Mouse (Mus musculus) embryonic facial prominence, embryonic 12.5 days (tissue): ENCODE data around the gene Ly6g6e. TPM values are rescaled to one million over a fixed set of nuclear protein-coding genes. Genes with fewer than 3 reads are reported as not detected.

Experiments
- ATAC-seq: fragments of 200-750 bp; cut with Nextera tagmentation; 2 replicates; pipeline ENCODE4 v1.8.0; 2017; ENCODE audit not compliant: insufficient number of reproducible peaks, insufficient read depth, low FRiP score, low TSS enrichment
- H3K27ac ChIP-seq: fragments of 300-500 bp; sonication (generic); 2 replicates; pipeline ENCODE4 v1.5.1; 2016; ENCODE audit warnings: mild to moderate bottlenecking
- H3K27me3 ChIP-seq: fragments of 300-500 bp; sonication (generic); 2 replicates; pipeline ENCODE4 v1.6.1; 2016; ENCODE audit warnings: mild to moderate bottlenecking, moderate library complexity
- H3K36me3 ChIP-seq: fragments of 300-500 bp; sonication (generic); 2 replicates; pipeline ENCODE4 v1.6.1; 2016; ENCODE audit warnings: mild to moderate bottlenecking
- H3K4me1 ChIP-seq: fragments of 300-500 bp; sonication (generic); 2 replicates; pipeline ENCODE4 v1.6.1; 2016
- H3K4me2 ChIP-seq: fragments of 300-500 bp; sonication (generic); replicated peaks from 2 replicates; pipeline ENCODE4 v1.6.1; 2016; ENCODE audit warnings: mild to moderate bottlenecking, moderate library complexity
- H3K4me3 ChIP-seq: fragments of 300-500 bp; sonication (generic); 2 replicates; pipeline ENCODE4 v1.5.1; 2016; ENCODE audit warnings: mild to moderate bottlenecking
- H3K9ac ChIP-seq: fragments of 300-500 bp; sonication (generic); 2 replicates; pipeline ENCODE4 v1.6.1; 2016; ENCODE audit warnings: mild to moderate bottlenecking, moderate library complexity
- H3K9me3 ChIP-seq: fragments of 300-500 bp; sonication (generic); 2 replicates; pipeline ENCODE4 v1.6.1; 2016; ENCODE audit warnings: mild to moderate bottlenecking, moderate library complexity
- WGBS: fragments of 180-500 bp; shearing (Covaris S2); methylation state at CpG from one replicate; pipeline ENCODE4 v1.1.7; 2016; 5-methylcytosine and 5-hydroxymethylcytosine counted together
- polyA plus RNA-seq: library from polyadenylated mRNA; unstranded; fragments of >200 nt; fragmentation: Nextera tagmentation; extraction: Ambion mirVana; gene quantifications from 2 replicates; pipeline ENCODE4 v1.2.1, GENCODE M21; 2016

The Ly6g6e gene
- polyA plus RNA-seq, 1 experiment from 2014 or later: 1.3 TPM

GRCm38 (mm10) chr17:35064951-35065947 is 11.5 kb upstream of the Ly6g6e start, which contains the start of gene Ly6g6c:
Gene Ly6g6c (plus strand): TSS chr17:35065388.
- peaks cover 55% of the 10 kb centered on the region for H3K27me3 ChIP-seq
- WGBS: 1% methylated on average over 48 of the region's 48 CpGs
- peaks cover 26% of the 10 kb centered on the region for H3K4me1 ChIP-seq
- H3K9me3 ChIP-seq: no peaks in the 10 kb centered on the region
- peaks cover 32% of the 10 kb centered on the region for H3K36me3 ChIP-seq
- H3K4me2 ChIP-seq: peak within 1 kb of the TSS; percentile 55
- peak within 1 kb of the TSS; percentile 69 for H3K27ac ChIP-seq
- H3K9ac ChIP-seq: peak within 1 kb of the TSS; percentile 1; the same call in 1 of the 2 replicates
- H3K4me3 ChIP-seq: peak within 1 kb of the TSS; percentile 33
- ATAC-seq: peak; percentile 17; the same call in 1 of the 2 replicates

- peaks cover 55% of the 10 kb centered on the region for H3K27me3 ChIP-seq
- 46% methylated on average over 10 of the region's 10 CpGs for WGBS
These were observed 10.6 kb upstream of the Ly6g6e start, which contains the start of gene Mpig6b for GRCm38 (mm10) chr17:35066084-35066483. Gene Mpig6b (minus strand): TSS chr17:35066184.

GRCm38 (mm10) chr17:35068213-35068914 is 8.3 kb upstream of the Ly6g6e start:
- Histone ChIP-seq H3K27me3 (peaks cover 52% of the 10 kb centered on the region), H3K9ac (no peak overlapping the region), H3K4me2 (no peak overlapping the region), H3K36me3 (peaks cover 4% of the 10 kb centered on the region; the same call in 1 of the 2 replicates), H3K4me1 (peaks cover 17% of the 10 kb centered on the region), H3K27ac (no peak overlapping the region), H3K4me3 (no peak overlapping the region), H3K9me3 (no peaks in the 10 kb centered on the region)
- ATAC-seq: no peak
- 83% methylated on average over 17 of the region's 17 CpGs for WGBS

More at GRCm38 (mm10) chr17:35066084-35066483, 10.6 kb upstream of the Ly6g6e start, which contains the start of gene Mpig6b:
- Histone ChIP-seq H3K9ac (peak within 1 kb of the TSS; percentile 1; the same call in 1 of the 2 replicates), H3K4me2 (peak within 1 kb of the TSS; percentile 55), H3K9me3 (no peaks in the 10 kb centered on the region), H3K36me3 (peaks cover 25% of the 10 kb centered on the region), H3K4me3 (peak within 1 kb of the TSS; percentile 33), H3K4me1 (peaks cover 18% of the 10 kb centered on the region), H3K27ac (no peak within 1 kb of the TSS)
- ATAC-seq: no peak

GRCm38 (mm10) chr17:35070556-35071229 is 6.0 kb upstream of the Ly6g6e start:
- Histone ChIP-seq H3K36me3 (no peaks in the 10 kb centered on the region), H3K4me1 (0 out of 2 replicates have a peak, but pooled peaks cover under 1% of the 10 kb centered on the region), H3K9me3 (no peaks in the 10 kb centered on the region), H3K9ac (no peak overlapping the region), H3K4me3 (no peak overlapping the region), H3K4me2 (no peak overlapping the region), H3K27me3 (peaks cover 36% of the 10 kb centered on the region), H3K27ac (no peak overlapping the region)
- no peak for ATAC-seq
- 43% methylated on average over 6 of the region's 6 CpGs for WGBS

GRCm38 (mm10) chr17:35071454-35071853 is 5.2 kb upstream of the Ly6g6e start:
- H3K4me1 ChIP-seq: peaks cover 3% of the 10 kb centered on the region
- H3K9me3 ChIP-seq: no peaks in the 10 kb centered on the region
- H3K27me3 ChIP-seq: peaks cover 29% of the 10 kb centered on the region
- no peaks in the 10 kb centered on the region for H3K36me3 ChIP-seq
- no peak overlapping the region for H3K4me3 ChIP-seq
- no peak overlapping the region for H3K4me2 ChIP-seq
- WGBS: 80% methylated on average over 9 of the region's 9 CpGs
- no peak overlapping the region for H3K9ac ChIP-seq
- no peak for ATAC-seq
- no peak overlapping the region for H3K27ac ChIP-seq

GRCm38 (mm10) chr17:35074097-35074496 is 2.6 kb upstream of the Ly6g6e start:
- WGBS: 47% methylated on average over 17 of the region's 17 CpGs
- Histone ChIP-seq H3K27ac (no peak overlapping the region), H3K27me3 (peaks cover 26% of the 10 kb centered on the region), H3K4me3 (no peak overlapping the region), H3K9ac (0 out of 2 replicates have a peak overlapping the region, but pooled peaks have one; percentile 1), H3K4me2 (no peak overlapping the region), H3K4me1 (peaks cover 19% of the 10 kb centered on the region), H3K9me3 (no peaks in the 10 kb centered on the region), H3K36me3 (no peaks in the 10 kb centered on the region)
- ATAC-seq: no peak

GRCm38 (mm10) chr17:35077285-35077684 is 583 bp downstream of the Ly6g6e start:
- H3K27ac ChIP-seq: no peak overlapping the region

GRCm38 (mm10) chr17:35077786-35078233 is 1.1 kb downstream of the Ly6g6e start, which contains the start of gene Ly6g6d:
Gene Ly6g6d (minus strand): TSS chr17:35078065.
- peak; percentile 54; the same call in 1 of the 2 replicates for ATAC-seq
- Histone ChIP-seq H3K9ac (no peak within 1 kb of the TSS), H3K4me2 (peak within 1 kb of the TSS; percentile 24), H3K27ac (no peak within 1 kb of the TSS), H3K27me3 (peaks cover 27% of the 10 kb centered on the region), H3K9me3 (no peaks in the 10 kb centered on the region), H3K4me3 (peak within 1 kb of the TSS; percentile 14; the same call in 1 of the 2 replicates), H3K4me1 (peaks cover 23% of the 10 kb centered on the region), H3K36me3 (no peaks in the 10 kb centered on the region)
- WGBS: 9% methylated on average over 14 of the region's 14 CpGs

More at GRCm38 (mm10) chr17:35077285-35077684, 583 bp downstream of the Ly6g6e start:
- Histone ChIP-seq H3K9me3 (no peaks in the 10 kb centered on the region), H3K9ac (no peak overlapping the region), H3K27me3 (peaks cover 27% of the 10 kb centered on the region), H3K36me3 (no peaks in the 10 kb centered on the region), H3K4me2 (peak overlapping the region; percentile 24), H3K4me1 (peaks cover 23% of the 10 kb centered on the region), H3K4me3 (0 out of 2 replicates have a peak overlapping the region, but pooled peaks have one; percentile 14)
- no peak for ATAC-seq
- 48% methylated on average over 2 of the region's 2 CpGs for WGBS

- Histone ChIP-seq H3K9ac (no peak overlapping the region), H3K4me3 (no peak overlapping the region), H3K4me2 (no peak overlapping the region), H3K36me3 (no peaks in the 10 kb centered on the region), H3K4me1 (peaks cover 23% of the 10 kb centered on the region), H3K27ac (no peak overlapping the region), H3K9me3 (no peaks in the 10 kb centered on the region), H3K27me3 (peaks cover 22% of the 10 kb centered on the region)
- WGBS: 69% methylated on average over 9 of the region's 9 CpGs
- no peak for ATAC-seq
These were observed 3.1 kb downstream of the Ly6g6e start for GRCm38 (mm10) chr17:35079778-35080177.

GRCm38 (mm10) chr17:35080248-35080647 is 3.5 kb downstream of the Ly6g6e start:
- Histone ChIP-seq H3K4me1 (peaks cover 23% of the 10 kb centered on the region), H3K4me2 (no peak overlapping the region), H3K4me3 (no peak overlapping the region), H3K9me3 (no peaks in the 10 kb centered on the region), H3K27ac (no peak overlapping the region), H3K36me3 (no peaks in the 10 kb centered on the region), H3K9ac (no peak overlapping the region), H3K27me3 (peaks cover 22% of the 10 kb centered on the region)
- ATAC-seq: no peak
- 64% methylated on average over 6 of the region's 6 CpGs for WGBS

GRCm38 (mm10) chr17:35080710-35081109 is 4.0 kb downstream of the Ly6g6e start:
- Histone ChIP-seq H3K27ac (no peak overlapping the region), H3K4me3 (no peak overlapping the region), H3K9me3 (no peaks in the 10 kb centered on the region), H3K36me3 (no peaks in the 10 kb centered on the region), H3K27me3 (peaks cover 22% of the 10 kb centered on the region), H3K9ac (no peak overlapping the region), H3K4me2 (no peak overlapping the region), H3K4me1 (peaks cover 23% of the 10 kb centered on the region)
- ATAC-seq: no peak
- 68% methylated on average over 4 of the region's 4 CpGs for WGBS
